Mouse (Mus musculus) heart, embryonic 10.5 days (tissue): ENCODE measurements around the gene Nol11. TPM values are rescaled to one million over a fixed set of nuclear protein-coding genes. Genes with fewer than 3 reads are reported as not detected.

Source experiments
- DNase-seq: peaks from one replicate; pipeline ENCODE4 v3.0.0-alpha.2; 2017; ENCODE audit warnings: low spot score
- H3K27ac ChIP-seq: fragments of 300-500 bp; sonication (generic); 2 replicates; pipeline ENCODE4 v1.5.1; 2016; ENCODE audit warnings: mild to moderate bottlenecking
- H3K27me3 ChIP-seq: fragments of 300-500 bp; sonication (generic); 2 replicates; pipeline ENCODE4 v1.6.1; 2016; ENCODE audit warnings: mild to moderate bottlenecking; ENCODE audit not compliant: poor library complexity, insufficient read depth, severe bottlenecking
- H3K36me3 ChIP-seq: fragments of 300-500 bp; sonication (generic); 2 replicates; pipeline ENCODE4 v1.6.1; 2016; ENCODE audit warnings: mild to moderate bottlenecking, moderate library complexity
- H3K4me1 ChIP-seq: fragments of 300-500 bp; sonication (generic); 2 replicates; pipeline ENCODE4 v1.6.1; 2016; ENCODE audit warnings: mild to moderate bottlenecking
- H3K4me3 ChIP-seq: fragments of 300-500 bp; sonication (generic); 2 replicates; pipeline ENCODE4 v1.5.1; 2016; ENCODE audit warnings: mild to moderate bottlenecking, moderate library complexity
- H3K9me3 ChIP-seq: fragments of 300-500 bp; sonication (generic); 2 replicates; pipeline ENCODE4 v1.6.1; 2016; ENCODE audit warnings: mild to moderate bottlenecking, moderate library complexity
- WGBS: fragments of 180-500 bp; shearing (Covaris S2); methylation state at CpG from one replicate; pipeline ENCODE4 v1.1.7; 2016; 5-methylcytosine and 5-hydroxymethylcytosine counted together
- polyA plus RNA-seq: library from polyadenylated mRNA; unstranded; fragments of >200 nt; fragmentation: Nextera tagmentation; extraction: Ambion mirVana; gene quantifications from 2 replicates; pipeline ENCODE4 v1.2.1, GENCODE M21; 2016

Gene Nol11
- polyA plus RNA-seq, 1 experiment from 2014 or later: 63.0 TPM

GRCm38 (mm10) chr11:107213745-107214144, 24.6 kb upstream of the Nol11 start:
- H3K27ac ChIP-seq: no peak overlapping the region
- H3K4me3 ChIP-seq: no peak overlapping the region
- H3K27me3 ChIP-seq: no peaks in the 10 kb centered on the region
- 76% methylated on average over 5 of the region's 5 CpGs for WGBS
- H3K4me1 ChIP-seq: peaks cover 9% of the 10 kb centered on the region; the same call in 1 of the 2 replicates
- DNase-seq: no peak
- H3K36me3 ChIP-seq: 0 out of 2 replicates have a peak, but pooled peaks cover 2% of the 10 kb centered on the region
- no peaks in the 10 kb centered on the region for H3K9me3 ChIP-seq

DNA sequence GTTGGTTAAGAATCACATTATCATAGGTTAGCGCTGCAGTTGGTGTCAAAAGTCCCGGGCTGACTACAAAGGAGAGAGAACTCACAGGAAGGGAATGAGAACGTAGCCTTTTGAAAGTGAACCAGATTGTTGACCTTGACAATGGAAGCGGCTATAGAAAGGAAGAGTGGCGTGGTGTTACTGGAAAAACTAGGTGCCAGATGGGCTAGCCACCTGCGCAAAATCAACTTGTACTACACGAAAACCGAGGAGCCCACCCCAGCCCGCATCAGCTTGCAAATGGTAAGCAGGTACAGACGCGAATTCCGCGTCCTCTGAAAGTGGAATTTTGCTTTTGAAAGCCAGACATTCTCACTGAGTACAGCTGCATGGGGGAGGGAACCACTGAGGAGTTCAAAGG, 20.6 kb upstream of the Nol11 start:
- Histone ChIP-seq H3K9me3 (no peaks in the 10 kb centered on the region), H3K4me3 (no peak overlapping the region), H3K27ac (no peak overlapping the region), H3K4me1 (peaks cover 9% of the 10 kb centered on the region; the same call in 1 of the 2 replicates), H3K36me3 (0 out of 2 replicates have a peak, but pooled peaks cover 2% of the 10 kb centered on the region), H3K27me3 (no peaks in the 10 kb centered on the region)
- WGBS: 82% methylated on average over 13 of the region's 13 CpGs
- no peak for DNase-seq

DNA sequence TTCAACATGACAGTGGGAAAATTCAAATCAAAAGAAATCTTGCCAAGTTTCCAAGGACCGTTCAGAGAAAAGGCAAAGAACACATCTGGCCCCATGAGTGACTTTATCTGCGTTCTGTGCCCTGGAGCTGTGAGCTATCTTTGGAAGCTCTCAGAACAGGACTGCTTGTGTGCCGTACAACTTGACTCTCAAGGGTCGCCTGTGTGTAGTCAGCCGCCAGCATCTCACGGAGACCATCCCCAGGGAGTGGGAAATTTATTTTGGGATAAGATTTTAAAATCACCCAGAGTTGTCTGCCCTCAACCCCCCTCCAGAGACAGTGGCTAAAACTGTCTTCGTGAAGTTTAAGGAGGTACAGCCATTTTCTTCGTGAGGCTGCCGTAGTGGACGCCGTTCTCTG, 12.6 kb upstream of the Nol11 start:
- WGBS: 47% methylated on average over 11 of the region's 11 CpGs
- Histone ChIP-seq H3K4me3 (peak overlapping the region; percentile 40), H3K9me3 (no peaks in the 10 kb centered on the region), H3K4me1 (peaks cover 18% of the 10 kb centered on the region), H3K27ac (peak overlapping the region; percentile 84), H3K36me3 (no peaks in the 10 kb centered on the region), H3K27me3 (no peaks in the 10 kb centered on the region)
- DNase-seq: no peak

GRCm38 (mm10) chr11:107199281-107199680, 10.1 kb upstream of the Nol11 start:
- DNase-seq: no peak
- H3K36me3 ChIP-seq: no peaks in the 10 kb centered on the region
- H3K9me3 ChIP-seq: no peaks in the 10 kb centered on the region
- no peak overlapping the region for H3K4me3 ChIP-seq
- no peak overlapping the region for H3K27ac ChIP-seq
- peaks cover 23% of the 10 kb centered on the region for H3K4me1 ChIP-seq
- H3K27me3 ChIP-seq: no peaks in the 10 kb centered on the region
- 70% methylated on average over 5 of the region's 5 CpGs for WGBS

DNA sequence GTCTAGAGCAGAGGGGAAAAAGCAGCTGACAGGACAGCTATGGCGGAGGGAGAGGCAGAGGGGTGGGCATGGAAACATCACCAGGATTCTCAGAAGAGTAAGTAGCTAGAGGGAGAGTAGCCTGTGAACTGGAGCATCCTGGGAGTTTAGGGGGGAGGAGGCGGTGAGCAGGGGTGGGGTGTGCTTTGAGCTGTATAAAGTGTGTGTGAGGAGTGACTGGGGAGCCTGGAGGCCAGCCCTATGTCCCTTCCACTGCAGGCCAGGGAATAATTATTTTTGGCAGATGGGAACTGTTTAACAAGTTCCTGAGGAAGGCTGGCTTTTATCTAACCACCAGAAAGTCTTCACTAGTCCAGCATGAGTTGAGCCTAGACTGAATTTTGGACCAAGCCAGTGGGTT, 6.2 kb upstream of the Nol11 start:
- DNase-seq: no peak
- Histone ChIP-seq H3K4me1 (peaks cover 8% of the 10 kb centered on the region; the same call in 1 of the 2 replicates), H3K27ac (no peak overlapping the region; the same call in 1 of the 2 replicates), H3K9me3 (no peaks in the 10 kb centered on the region), H3K4me3 (no peak overlapping the region), H3K27me3 (no peaks in the 10 kb centered on the region), H3K36me3 (no peaks in the 10 kb centered on the region)
- WGBS: 58% methylated on average over 2 of the region's 2 CpGs

DNA sequence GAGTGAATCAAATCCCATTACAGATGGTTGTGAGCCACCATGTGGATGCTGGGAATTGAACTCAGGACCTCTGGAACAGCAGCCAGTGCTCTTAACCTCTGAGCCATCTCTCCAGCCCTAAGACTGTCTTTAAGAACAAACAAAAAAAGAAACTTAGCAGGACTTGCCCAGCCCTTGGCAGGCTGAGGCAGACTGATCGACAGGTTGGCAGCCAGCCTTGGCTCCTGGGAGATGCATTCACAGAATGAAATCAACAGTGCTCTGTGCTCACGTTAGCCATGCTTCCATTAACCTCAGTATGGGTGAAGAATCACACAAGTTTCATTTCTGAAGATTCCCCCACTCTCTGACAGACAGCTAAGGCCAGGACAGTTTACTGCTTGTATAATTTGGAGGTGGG, 1.2 kb upstream of the Nol11 start:
- WGBS: 85% methylated on average over 2 of the region's 2 CpGs
- no peaks in the 10 kb centered on the region for H3K27me3 ChIP-seq
- no peak for DNase-seq
- H3K36me3 ChIP-seq: peaks cover 10% of the 10 kb centered on the region
- H3K9me3 ChIP-seq: no peaks in the 10 kb centered on the region
- H3K27ac ChIP-seq: no peak overlapping the region
- H3K4me1 ChIP-seq: peaks cover 13% of the 10 kb centered on the region
- no peak overlapping the region for H3K4me3 ChIP-seq

DNA sequence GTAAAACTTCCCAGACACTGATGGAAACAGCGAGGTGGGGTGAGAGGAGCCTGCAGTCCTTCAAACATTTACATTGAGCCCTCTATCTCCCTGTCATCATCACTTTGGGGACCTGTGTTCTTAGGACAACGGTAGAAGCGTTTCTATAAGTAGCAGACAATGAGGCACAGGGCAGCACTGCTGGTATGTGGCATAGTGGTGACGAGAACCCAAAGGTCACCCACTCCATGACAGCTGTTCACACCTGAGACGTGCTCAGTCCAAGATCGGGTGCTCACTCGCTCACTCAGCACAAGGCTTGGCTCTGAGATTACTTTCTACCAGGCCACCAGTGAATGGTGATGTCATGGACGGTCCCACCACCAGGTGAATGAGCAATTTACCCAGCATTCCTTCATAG, 5.4 kb downstream of the Nol11 start:
- peaks cover 7% of the 10 kb centered on the region for H3K4me1 ChIP-seq
- no peaks in the 10 kb centered on the region for H3K9me3 ChIP-seq
- H3K27ac ChIP-seq: no peak overlapping the region
- no peaks in the 10 kb centered on the region for H3K27me3 ChIP-seq
- H3K36me3 ChIP-seq: peaks cover 72% of the 10 kb centered on the region
- WGBS: 56% methylated on average over 8 of the region's 8 CpGs
- H3K4me3 ChIP-seq: no peak overlapping the region
- no peak for DNase-seq

GRCm38 (mm10) chr11:107161215-107161614, 28.0 kb downstream of the Nol11 start:
- Histone ChIP-seq H3K4me1 (peaks cover 14% of the 10 kb centered on the region), H3K27ac (no peak overlapping the region), H3K9me3 (no peaks in the 10 kb centered on the region), H3K27me3 (no peaks in the 10 kb centered on the region), H3K4me3 (no peak overlapping the region), H3K36me3 (peaks cover 14% of the 10 kb centered on the region)
- WGBS: 80% methylated on average over 4 of the region's 4 CpGs
- no peak for DNase-seq

- Histone ChIP-seq H3K27me3 (no peaks in the 10 kb centered on the region), H3K36me3 (0 out of 2 replicates have a peak, but pooled peaks cover 1% of the 10 kb centered on the region), H3K27ac (no peak overlapping the region), H3K9me3 (no peaks in the 10 kb centered on the region), H3K4me1 (peaks cover 14% of the 10 kb centered on the region), H3K4me3 (no peak overlapping the region)
- WGBS: 51% methylated on average over 1 of the region's 1 CpGs
- no peak for DNase-seq
These were observed 30.1 kb downstream of the Nol11 start for GRCm38 (mm10) chr11:107159034-107159433.

- no peaks in the 10 kb centered on the region for H3K9me3 ChIP-seq
- 24% methylated on average over 5 of the region's 5 CpGs for WGBS
- H3K4me1 ChIP-seq: peaks cover 14% of the 10 kb centered on the region
- peak; percentile 77 for DNase-seq
- H3K27me3 ChIP-seq: no peaks in the 10 kb centered on the region
- no peaks in the 10 kb centered on the region for H3K36me3 ChIP-seq
- H3K4me3 ChIP-seq: no peak overlapping the region; the same call in 1 of the 2 replicates
- peak overlapping the region; percentile 60 for H3K27ac ChIP-seq
These were observed 32.1 kb downstream of the Nol11 start for GRCm38 (mm10) chr11:107156977-107157642.

GRCm38 (mm10) chr11:107155292-107155691, 33.9 kb downstream of the Nol11 start:
- 91% methylated on average over 5 of the region's 5 CpGs for WGBS

DNA sequence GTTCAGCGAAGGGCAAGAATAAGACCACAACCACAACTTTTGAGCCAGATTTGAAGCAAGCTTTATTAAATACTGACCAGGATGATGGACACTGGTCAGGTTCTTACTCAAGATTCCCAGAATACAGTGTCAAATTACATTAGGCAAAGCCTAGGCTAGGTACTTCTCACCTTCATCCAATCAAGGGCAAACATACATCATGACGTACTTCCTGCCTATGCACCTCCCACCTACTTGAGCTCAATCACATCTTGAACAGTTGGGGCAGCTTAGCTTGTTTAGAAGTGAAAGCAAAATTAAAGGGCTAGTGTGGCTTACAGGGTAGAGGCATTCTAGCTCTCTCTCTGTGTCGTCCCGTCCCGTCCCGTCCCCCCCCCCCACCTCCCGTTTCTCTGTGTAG, 34.8 kb downstream of the Nol11 start:
- WGBS: 69% methylated on average over 7 of the region's 7 CpGs
- Histone ChIP-seq H3K4me1 (peaks cover 16% of the 10 kb centered on the region), H3K27ac (no peak overlapping the region), H3K27me3 (no peaks in the 10 kb centered on the region), H3K36me3 (no peaks in the 10 kb centered on the region), H3K4me3 (no peak overlapping the region), H3K9me3 (no peaks in the 10 kb centered on the region)
- no peak for DNase-seq

More at GRCm38 (mm10) chr11:107155292-107155691, 33.9 kb downstream of the Nol11 start:
- Histone ChIP-seq H3K9me3 (no peaks in the 10 kb centered on the region), H3K27me3 (no peaks in the 10 kb centered on the region), H3K36me3 (no peaks in the 10 kb centered on the region), H3K4me1 (peaks cover 14% of the 10 kb centered on the region), H3K27ac (no peak overlapping the region), H3K4me3 (no peak overlapping the region)
- DNase-seq: no peak

GRCm38 (mm10) chr11:107153645-107154044, 35.5 kb downstream of the Nol11 start:
- 76% methylated on average over 5 of the region's 5 CpGs for WGBS
- H3K4me1 ChIP-seq: peaks cover 16% of the 10 kb centered on the region
- no peaks in the 10 kb centered on the region for H3K27me3 ChIP-seq
- DNase-seq: no peak
- H3K36me3 ChIP-seq: no peaks in the 10 kb centered on the region
- no peaks in the 10 kb centered on the region for H3K9me3 ChIP-seq
- no peak overlapping the region for H3K27ac ChIP-seq
- no peak overlapping the region for H3K4me3 ChIP-seq

DNA sequence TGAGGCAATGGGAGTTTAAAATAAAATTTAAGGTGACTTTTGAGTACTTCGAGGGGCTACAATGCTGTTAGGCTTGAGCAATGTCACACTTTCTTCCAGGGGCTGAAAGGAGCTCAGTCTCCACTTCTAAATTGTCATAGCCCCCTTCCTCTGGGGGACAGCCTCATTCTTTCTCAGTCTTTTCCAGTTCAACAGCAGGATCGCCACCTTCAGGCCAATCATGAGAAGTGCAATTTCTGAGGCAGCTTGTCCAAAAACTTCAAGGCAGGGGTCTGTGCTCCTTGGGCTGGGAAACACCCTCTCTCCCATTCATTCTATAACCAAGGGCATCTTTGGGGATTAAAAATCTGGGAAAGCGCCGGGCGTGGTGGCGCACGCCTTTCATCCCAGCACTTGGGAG, 37.4 kb downstream of the Nol11 start:
- H3K9me3 ChIP-seq: no peaks in the 10 kb centered on the region
- H3K36me3 ChIP-seq: no peaks in the 10 kb centered on the region
- no peak overlapping the region for H3K4me3 ChIP-seq
- peaks cover 5% of the 10 kb centered on the region; the same call in 1 of the 2 replicates for H3K4me1 ChIP-seq
- H3K27ac ChIP-seq: no peak overlapping the region
- DNase-seq: no peak
- 63% methylated on average over 7 of the region's 7 CpGs for WGBS
- H3K27me3 ChIP-seq: no peaks in the 10 kb centered on the region
